In the genomic region with DNA sequence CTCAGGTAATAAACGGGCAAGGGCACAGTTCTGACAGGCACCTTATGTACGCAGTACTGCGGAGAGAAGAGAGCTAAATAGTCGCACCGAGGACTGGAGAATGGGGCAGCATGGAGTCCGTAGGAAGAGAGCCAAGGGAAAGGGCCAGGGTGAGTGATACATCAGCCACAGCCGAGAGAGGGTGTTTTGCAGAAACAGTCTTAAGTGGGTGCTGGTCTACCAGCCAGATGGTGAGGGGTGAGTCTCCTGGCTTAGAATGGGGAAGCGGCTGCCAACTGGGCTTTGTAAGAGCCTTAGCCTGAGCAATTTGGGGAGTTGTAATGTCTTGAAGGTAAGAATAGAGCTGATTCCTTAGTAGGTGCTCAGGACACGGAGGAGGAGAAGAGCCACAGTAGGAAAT, we compare ENCODE assay signal across 36 mouse cellular contexts. TPM values are rescaled to one million over a fixed set of nuclear protein-coding genes. Genes with fewer than 3 reads are reported as not detected.
DNase-seq lines count a peak whose midpoint lies in the region; ATAC-seq and TF ChIP-seq lines count a peak whose summit lies in the region.
"Had no signal": no experiment of that assay in that cellular context is flagged by ENCODE, and none has a peak within 500 bp of the region (broad histone marks: within the 10 kb centered on the region; RNA-seq: fewer than 3 reads in every experiment).

No protein-coding gene starts in this region.

- H3K27ac ChIP-seq in hindbrain, postnatal 0 days: 0 out of 2 replicates have a peak overlapping the region, but pooled peaks have one; percentile 70
- no peak overlapping the region for H3K27ac ChIP-seq in hindbrain, embryonic 10.5 days
- no peak overlapping the region for H3K27ac ChIP-seq in kidney, embryonic 15.5 days
- H3K27ac ChIP-seq: embryonic facial prominence, embryonic 13.5 days; forebrain, embryonic 10.5 days; forebrain, embryonic 15.5 days; intestine, embryonic 15.5 days; kidney, postnatal 0 days; limb, embryonic 12.5 days; liver, embryonic 15.5 days had no signal

- no peaks in the 10 kb centered on the region for H3K27me3 ChIP-seq in hindbrain, postnatal 0 days (ENCODE audit: insufficient read depth, low read length)
- H3K27me3 ChIP-seq in hindbrain, embryonic 10.5 days (ENCODE audit: insufficient read depth, poor library complexity, severe bottlenecking): no peaks in the 10 kb centered on the region
- no peaks in the 10 kb centered on the region for H3K27me3 ChIP-seq in kidney, embryonic 15.5 days
- H3K27me3 ChIP-seq: embryonic facial prominence, embryonic 13.5 days; forebrain, embryonic 15.5 days; intestine, embryonic 15.5 days; liver, embryonic 15.5 days had no signal

- no peak for DNase-seq in cerebellum, postnatal 4 days (ENCODE audit: low spot score in 2 of 2)
- DNase-seq in hindbrain, postnatal 0 days (ENCODE audit: low spot score): no peak
- no peak for DNase-seq in hindbrain, embryonic 10.5 days (ENCODE audit: low spot score)
- peak; percentile 68 for DNase-seq in right cerebral cortex, adult 18-20 months
- no peak for DNase-seq in right cerebral cortex, postnatal 4 days
- DNase-seq in ovary, postnatal 10 days (ENCODE audit: low spot score): no peak
- DNase-seq: adrenal gland, adult 8-10 months; cerebellum, adult 11-12 months; gastrocnemius, postnatal 10 days; heart, postnatal 14 days; kidney, adult 2 months; kidney, postnatal 4 days; lung, embryonic 14.5 days; lung, postnatal 14 days; midbrain, embryonic 14.5 days; retina, postnatal 1 day; spleen, adult 18-20 months; thymus, adult 18-20 months; thymus, postnatal 25 days had no signal

- no peaks in the 10 kb centered on the region for H3K9me3 ChIP-seq in hindbrain, postnatal 0 days (ENCODE audit: low read length)
- no peaks in the 10 kb centered on the region for H3K9me3 ChIP-seq in hindbrain, embryonic 10.5 days
- H3K9me3 ChIP-seq in kidney, embryonic 15.5 days (replicated peaks): 0 out of 2 replicates have a peak, but pooled peaks cover 3% of the 10 kb centered on the region
- H3K9me3 ChIP-seq: embryonic facial prominence, embryonic 13.5 days; forebrain, embryonic 10.5 days; forebrain, embryonic 15.5 days; intestine, embryonic 15.5 days; liver, embryonic 15.5 days had no signal

- no peak overlapping the region for H3K4me3 ChIP-seq in hindbrain, postnatal 0 days (ENCODE audit: low read length)
- H3K4me3 ChIP-seq in hindbrain, embryonic 10.5 days: no peak overlapping the region
- no peak overlapping the region for H3K4me3 ChIP-seq in kidney, embryonic 15.5 days (replicated peaks)
- H3K4me3 ChIP-seq: embryonic facial prominence, embryonic 13.5 days; forebrain, embryonic 10.5 days; forebrain, embryonic 15.5 days; intestine, embryonic 15.5 days; limb, embryonic 12.5 days; liver, embryonic 15.5 days had no signal

- H3K36me3 ChIP-seq in hindbrain, postnatal 0 days (ENCODE audit: insufficient read depth, low read length): no peaks in the 10 kb centered on the region
- no peaks in the 10 kb centered on the region for H3K36me3 ChIP-seq in hindbrain, embryonic 10.5 days
- no peaks in the 10 kb centered on the region for H3K36me3 ChIP-seq in kidney, embryonic 15.5 days
- H3K36me3 ChIP-seq: embryonic facial prominence, embryonic 13.5 days; forebrain, embryonic 10.5 days; forebrain, embryonic 15.5 days; intestine, embryonic 15.5 days; limb, embryonic 12.5 days; liver, embryonic 15.5 days had no signal

- no peak for TF ChIP-seq CTCF in hindbrain, postnatal 0 days (IDR thresholded peaks at IDR 0.05; ENCODE audit: low read depth)

- peak; percentile 29; the same call in 1 of the 2 replicates for ATAC-seq in cerebellum, adult (ENCODE audit: insufficient number of reproducible peaks, low FRiP score, low TSS enrichment)
- ATAC-seq in hindbrain, postnatal 0 days: no peak
- no peak for ATAC-seq in kidney, embryonic 15.5 days (replicated peaks; ENCODE audit: low FRiP score)
- ATAC-seq: forebrain, embryonic 15.5 days; hindbrain, embryonic 16.5 days; intestine, embryonic 15.5 days had no signal

- 71% methylated on average over 9 of the region's 9 CpGs for WGBS in hindbrain, postnatal 0 days
- 85% methylated on average over 9 of the region's 9 CpGs for WGBS in hindbrain, embryonic 10.5 days
- WGBS in kidney, embryonic 15.5 days: 82% methylated on average over 9 of the region's 9 CpGs

- no peak overlapping the region for H3K9ac ChIP-seq in hindbrain, postnatal 0 days (replicated peaks; ENCODE audit: low read length)
- no peak overlapping the region for H3K9ac ChIP-seq in kidney, embryonic 15.5 days
- H3K9ac ChIP-seq: embryonic facial prominence, embryonic 13.5 days; forebrain, embryonic 15.5 days; intestine, embryonic 15.5 days; limb, embryonic 12.5 days; liver, embryonic 15.5 days; lung, embryonic 14.5 days had no signal

- no peak overlapping the region for H3K4me2 ChIP-seq in hindbrain, postnatal 0 days (ENCODE audit: low read depth, low read length)
- no peak overlapping the region for H3K4me2 ChIP-seq in kidney, embryonic 15.5 days
- H3K4me2 ChIP-seq: embryonic facial prominence, embryonic 13.5 days; forebrain, embryonic 15.5 days; intestine, embryonic 15.5 days; limb, embryonic 12.5 days; liver, embryonic 15.5 days; lung, embryonic 14.5 days had no signal

- H3K4me1 ChIP-seq in hindbrain, postnatal 0 days (ENCODE audit: insufficient read depth, low read length): peaks cover 7% of the 10 kb centered on the region; the same call in 1 of the 2 replicates
- H3K4me1 ChIP-seq in hindbrain, embryonic 10.5 days (replicated peaks): no peaks in the 10 kb centered on the region
- H3K4me1 ChIP-seq in kidney, embryonic 15.5 days: 0 out of 2 replicates have a peak, but pooled peaks cover 5% of the 10 kb centered on the region
- H3K4me1 ChIP-seq: embryonic facial prominence, embryonic 13.5 days; forebrain, embryonic 10.5 days; forebrain, embryonic 15.5 days; intestine, embryonic 15.5 days; limb, embryonic 12.5 days; liver, embryonic 15.5 days had no signal

RNA-seq across cellular contexts. Expression of a gene that starts 8.8 kb away (rescaled TPM):
- total RNA-seq in hindbrain, postnatal 0 days (2014; rRNA removed): 3.8 and 6.1 TPM in 2 replicates
- 6.1 and 6.5 TPM in 2 replicates for polyA plus RNA-seq in hindbrain, postnatal 0 days (2015; fragmentation: Nextera tagmentation; extraction: Ambion mirVana)
- 0.06 and 0.10 TPM in 2 replicates for polyA plus RNA-seq in hindbrain, embryonic 10.5 days (2016; fragmentation: Nextera tagmentation; extraction: Ambion mirVana)
- polyA plus RNA-seq in kidney, embryonic 15.5 days (2015; fragmentation: Nextera tagmentation; extraction: Ambion mirVana): 0.87 and 1.1 TPM in 2 replicates
- total RNA-seq: CH12.LX; common myeloid progenitor, adult 5-6 weeks; granulocyte monocyte progenitor cell, adult 5-6 weeks; heart, postnatal 14 days; liver, adult 2 months; monocyte, adult 5-6 weeks had no signal
- polyA plus RNA-seq: C2C12; heart, embryonic 14.5 days; liver, adult 2 months; liver, embryonic 15.5 days had no signal
